Mouse (Mus musculus) T-helper 1 cell (primary cell): ENCODE measurements at regions not wholly inside any gene's neighbourhood (a gene's known extent, or its start where the extent isn't known, plus 50 kb on each side); places are given as distances from the start of the nearest gene placed in this dataset.

Experiments used
- in situ Hi-C: fragments of 300-600 bp; cut with MboI, MseI; formaldehyde crosslinking; loops from one replicate; pipeline ENCODE4 v1.15.1; 2025; ENCODE audit warnings: high pct_unique_total_duplicates

GRCm38 (mm10) chr3:45523281-45523680, 145.1 kb downstream of the Pcdh10 start:
- in situ Hi-C loops, result no loop called here

GRCm38 (mm10) chr3:45547091-45547490, 168.9 kb downstream of the Pcdh10 start:
- in situ Hi-C loops, result no loop called here

- in situ Hi-C loops, result loop anchor here (5.0 kb wide), 1 partner anchor 52 kb away; no protein-coding TSS in a partner anchor
Measured at GRCm38 (mm10) chr3:45555736-45556135, 177.5 kb downstream of the Pcdh10 start.

- in situ Hi-C loops, result no loop called here
Measured at GRCm38 (mm10) chr3:45572995-45573394, 194.8 kb downstream of the Pcdh10 start.

- in situ Hi-C loops, result no loop called here
Measured at GRCm38 (mm10) chr3:45577035-45577434, 198.8 kb downstream of the Pcdh10 start.

- in situ Hi-C loops, result no loop called here
Measured at GRCm38 (mm10) chr3:45593561-45593960, 215.4 kb downstream of the Pcdh10 start.

GRCm38 (mm10) chr3:45602278-45602677, 224.1 kb downstream of the Pcdh10 start:
- in situ Hi-C loops, result no loop called here

GRCm38 (mm10) chr3:45603151-45603550, 225.0 kb downstream of the Pcdh10 start:
- in situ Hi-C loops, result no loop called here

GRCm38 (mm10) chr3:45620729-45621128, 242.5 kb downstream of the Pcdh10 start:
- in situ Hi-C loops, result no loop called here

GRCm38 (mm10) chr3:45645856-45646450, 267.8 kb downstream of the Pcdh10 start:
- in situ Hi-C loops, result no loop called here

GRCm38 (mm10) chr3:45649361-45649760, 271.2 kb downstream of the Pcdh10 start:
- in situ Hi-C loops, result no loop called here

- in situ Hi-C loops, result loop anchor here (10.0 kb wide), 1 partner anchor 1898 kb away; no protein-coding TSS in a partner anchor
Measured at GRCm38 (mm10) chr3:45657023-45657422, 278.8 kb downstream of the Pcdh10 start.

GRCm38 (mm10) chr3:45658093-45658776, 280.0 kb downstream of the Pcdh10 start:
- in situ Hi-C loops, result loop anchor here (10.0 kb wide), 1 partner anchor 1897 kb away; no protein-coding TSS in a partner anchor

GRCm38 (mm10) chr3:45659052-45659451, 280.9 kb downstream of the Pcdh10 start:
- in situ Hi-C loops, result loop anchor here (10.0 kb wide), 1 partner anchor 1896 kb away; no protein-coding TSS in a partner anchor

- in situ Hi-C loops, result no loop called here
Measured at GRCm38 (mm10) chr3:45670434-45670833, 292.2 kb downstream of the Pcdh10 start.

GRCm38 (mm10) chr3:45677672-45678071, 299.5 kb downstream of the Pcdh10 start:
- in situ Hi-C loops, result no loop called here

- in situ Hi-C loops, result no loop called here
Measured at GRCm38 (mm10) chr3:45681410-45681809, 303.2 kb downstream of the Pcdh10 start.

- in situ Hi-C loops, result no loop called here
Measured at GRCm38 (mm10) chr3:45707891-45708290, 329.7 kb downstream of the Pcdh10 start.
